15 mouse cellular contexts compared by ENCODE assay signal in the genomic region with DNA sequence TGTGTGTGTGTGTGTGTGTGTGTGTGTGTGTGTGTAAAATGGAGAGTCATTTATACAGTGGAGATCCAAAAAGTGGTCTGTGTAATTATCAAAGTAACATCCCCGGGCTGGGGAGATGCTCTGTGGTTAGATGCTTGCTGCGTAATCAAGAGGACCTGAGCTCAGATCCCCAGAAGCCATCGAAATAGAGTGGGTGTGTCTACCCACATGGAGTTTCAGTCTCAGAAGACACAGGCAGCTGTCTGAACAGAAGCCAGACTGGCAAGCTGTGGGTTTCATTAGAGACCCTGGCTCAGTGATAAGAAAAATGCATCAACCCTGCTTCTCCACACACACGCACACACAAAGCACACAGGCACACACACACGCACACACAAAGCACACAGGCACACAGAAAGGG.
"Had no signal": no experiment of that assay in that cellular context is flagged by ENCODE, and none has a peak within 500 bp of the region (broad histone marks: within the 10 kb centered on the region; RNA-seq: fewer than 3 reads in every experiment).

No protein-coding gene starts in this region.

- H3K27me3 ChIP-seq: liver, embryonic 15.5 days; midbrain, embryonic 12.5 days; neural tube, embryonic 13.5 days had no signal

- DNase-seq: kidney, postnatal 10 days; kidney, postnatal 4 days; lung, embryonic 14.5 days; lung, postnatal 10 days; lung, postnatal 4 days; thymus, adult 18-20 months; thymus, postnatal 14 days had no signal

- H3K9me3 ChIP-seq: limb, embryonic 10.5 days; liver, embryonic 15.5 days; megakaryocyte, embryonic 14.5 days; midbrain, embryonic 12.5 days; neural tube, embryonic 13.5 days had no signal

- H3K27ac ChIP-seq: liver, embryonic 15.5 days; midbrain, embryonic 12.5 days; neural tube, embryonic 13.5 days had no signal

- H3K4me1 ChIP-seq: midbrain, embryonic 12.5 days; neural tube, embryonic 13.5 days had no signal

- H3K4me2 ChIP-seq: liver, embryonic 11.5 days; liver, embryonic 15.5 days; lung, embryonic 14.5 days; midbrain, embryonic 12.5 days; neural tube, embryonic 13.5 days had no signal

- H3K9ac ChIP-seq: liver, embryonic 15.5 days; lung, embryonic 14.5 days; midbrain, embryonic 12.5 days; neural tube, embryonic 13.5 days had no signal

- H3K4me3 ChIP-seq: layer of hippocampus, adult 2 months; limb, embryonic 10.5 days; liver, embryonic 15.5 days; megakaryocyte, embryonic 14.5 days; midbrain, embryonic 12.5 days; neural tube, embryonic 13.5 days had no signal

- H3K36me3 ChIP-seq: limb, embryonic 10.5 days; liver, embryonic 15.5 days; midbrain, embryonic 12.5 days; neural tube, embryonic 13.5 days had no signal

- ATAC-seq: midbrain, embryonic 16.5 days had no signal
